Mouse (Mus musculus): ENCODE measurements around the gene Fam189a1. TPM values are rescaled to one million over a fixed set of nuclear protein-coding genes. Genes with fewer than 3 reads are reported as not detected.

Fam189a1 gene
- polyA plus RNA-seq, 1 experiment, result not detected

DNA sequence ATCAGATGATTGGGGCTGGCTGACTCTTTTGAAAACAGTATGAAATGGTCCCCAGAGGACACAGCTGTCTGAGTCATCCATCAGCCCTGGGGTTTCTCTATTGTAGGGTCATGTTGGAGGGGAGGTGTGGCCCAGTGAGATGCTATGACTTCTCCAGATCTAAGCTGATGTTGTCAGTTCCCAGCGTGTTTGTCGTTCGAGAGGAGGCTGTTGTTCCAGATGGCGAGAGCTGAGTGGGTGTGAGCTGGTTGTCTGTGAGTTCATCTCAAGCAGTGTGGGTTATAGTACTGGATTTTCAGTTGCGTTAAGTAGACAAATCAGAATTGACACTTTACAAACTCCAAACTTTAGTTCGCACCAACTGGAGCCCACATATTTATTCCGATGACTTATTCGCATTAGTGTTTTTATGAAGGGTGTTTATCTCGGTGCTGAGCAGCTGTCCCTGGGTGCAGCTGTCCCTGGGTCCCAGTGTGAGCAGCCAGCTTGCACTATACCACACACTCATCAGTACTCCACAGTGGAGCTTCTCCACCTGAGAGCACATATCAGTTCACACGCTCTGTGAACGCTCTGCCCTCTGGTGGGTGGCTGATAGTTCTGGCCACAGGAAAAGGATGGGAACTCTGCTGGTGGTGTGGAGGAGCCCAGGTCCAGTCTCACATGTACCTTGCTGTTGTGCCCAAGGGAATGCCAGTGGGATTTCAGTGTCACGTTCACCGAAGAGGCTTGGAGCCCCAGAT is 446.7 kb downstream of the Fam189a1 start:
- Histone ChIP-seq H3K4me1 (ENCODE audit: control insufficient read depth) (no peaks in the 10 kb centered on the region), H3K9me3 (ENCODE audit: control insufficient read depth, low read length) (peaks cover 39% of the 10 kb centered on the region), H3K27me3 (ENCODE audit: control insufficient read depth) (no peaks in the 10 kb centered on the region), H3K36me3 (ENCODE audit: control insufficient read depth) (no peaks in the 10 kb centered on the region), H3K4me3 (replicated peaks) (no peak overlapping the region)
- TF ChIP-seq TAL1 (IDR thresholded peaks at IDR 0.05; ENCODE audit: low read length), result no peak
- no peak for TF ChIP-seq GATA1 (IDR thresholded peaks at IDR 0.05; ENCODE audit: low read length)

DNA sequence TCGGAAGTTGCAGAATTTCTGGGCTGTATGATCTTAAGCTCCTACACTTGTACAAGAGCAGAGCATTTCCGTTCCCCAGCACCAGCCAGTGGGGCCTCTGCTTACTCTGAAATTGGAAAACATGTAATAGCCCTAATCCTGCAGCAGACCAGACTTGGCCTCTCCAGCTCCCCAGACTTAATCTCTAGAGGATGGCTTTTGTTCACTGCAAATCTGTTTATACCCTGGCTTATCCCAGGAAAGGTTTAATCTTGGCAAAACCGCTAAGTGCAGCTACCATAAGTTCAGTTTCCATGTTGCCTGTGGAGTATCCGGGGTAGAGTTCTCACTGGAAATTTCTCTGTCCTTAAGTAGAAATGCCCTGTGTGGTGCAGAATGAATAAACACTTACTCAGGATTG is 448.2 kb downstream of the Fam189a1 start:
- Histone ChIP-seq H3K9me3 (ENCODE audit: control insufficient read depth, low read length) (peaks cover 48% of the 10 kb centered on the region), H3K4me3 (replicated peaks) (no peak overlapping the region), H3K27me3 (ENCODE audit: control insufficient read depth) (no peaks in the 10 kb centered on the region), H3K4me1 (ENCODE audit: control insufficient read depth) (no peaks in the 10 kb centered on the region), H3K36me3 (ENCODE audit: control insufficient read depth) (no peaks in the 10 kb centered on the region)
- TF ChIP-seq GATA1 (IDR thresholded peaks at IDR 0.05; ENCODE audit: low read length), result no peak
- no peak for TF ChIP-seq TAL1 (IDR thresholded peaks at IDR 0.05; ENCODE audit: low read length)
